Mouse (Mus musculus): Measurements from ENCODE around the gene Thy1.

DNA sequence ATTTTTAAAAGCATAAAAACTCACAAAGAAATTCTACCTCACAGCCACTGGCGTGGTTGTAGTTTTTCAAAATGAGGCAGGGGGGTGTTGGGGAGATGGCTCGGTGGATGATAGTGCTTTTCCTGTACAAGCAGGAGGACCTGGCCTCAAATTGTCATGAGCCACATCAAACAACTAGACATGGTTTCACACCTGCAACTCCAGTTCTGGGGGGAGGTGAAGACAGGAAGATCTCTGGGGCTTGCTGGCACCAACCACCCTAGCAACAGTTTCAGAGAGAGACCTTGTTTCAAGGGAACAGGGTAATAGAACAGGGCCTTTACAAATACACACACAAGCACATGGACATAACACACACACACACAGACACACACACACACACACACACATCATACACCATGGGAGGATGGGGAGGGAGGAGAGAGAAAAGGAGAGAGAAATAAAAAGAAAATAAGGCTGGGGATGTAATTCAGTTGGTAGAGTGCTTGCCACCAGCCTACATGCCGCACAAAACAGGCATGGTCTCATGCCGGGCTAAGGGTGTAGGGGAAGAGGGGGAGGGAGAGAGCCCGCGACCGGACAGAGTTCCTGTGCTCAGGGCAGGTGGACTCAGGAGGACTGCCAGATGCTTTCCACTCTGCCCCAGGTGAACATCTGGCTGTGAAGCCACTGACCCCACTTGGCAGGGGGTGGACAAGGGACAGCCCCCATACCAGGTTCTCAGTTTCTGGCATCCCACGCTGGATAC lies 20.9 kb upstream of the Thy1 start:
- no peak for TF ChIP-seq CTCF (IDR thresholded peaks at IDR 0.05; ENCODE audit: insufficient read depth, low read depth, low read length)
- no peak for TF ChIP-seq POLR2A (IDR thresholded peaks at IDR 0.05; ENCODE audit: insufficient read depth, low read depth, low read length)

Data from olfactory bulb, adult 2 months (tissue).